Mouse (Mus musculus) CD4-positive helper T cell, adult 2 months (primary cell): ENCODE results near the gene Mpo.

ENCODE experiments used
- DNase-seq: peaks from one replicate; pipeline ENCODE4 v3.0.0-alpha.2; 2012; ENCODE audit warnings: low read depth, missing footprints, low spot score

Gene Mpo

GRCm38 (mm10) chr11:87805448-87805847 lies 12.1 kb downstream of the Mpo start:
- DNase-seq, result peak; percentile 44

GRCm38 (mm10) chr11:87807433-87807832 lies 14.1 kb downstream of the Mpo start:
- no peak for DNase-seq

GRCm38 (mm10) chr11:87808236-87808635 lies 14.9 kb downstream of the Mpo start:
- peak; percentile 77 for DNase-seq

- DNase-seq, result no peak
Measured at GRCm38 (mm10) chr11:87811396-87811795, 18.0 kb downstream of the Mpo start.

- no peak for DNase-seq
Measured at GRCm38 (mm10) chr11:87814831-87815230, 21.4 kb downstream of the Mpo start.

- DNase-seq, result peak; percentile 43
Measured at GRCm38 (mm10) chr11:87816707-87817442, 23.5 kb downstream of the Mpo start.

- DNase-seq, result no peak
Measured at GRCm38 (mm10) chr11:87817443-87817773, 24.0 kb downstream of the Mpo start.

GRCm38 (mm10) chr11:87821502-87821901 lies 28.1 kb downstream of the Mpo start:
- DNase-seq, result no peak

GRCm38 (mm10) chr11:87828239-87828900 lies 35.0 kb downstream of the Mpo start, which contains the start of gene Lpo:
Gene Lpo (minus strand): TSS chr11:87828289.
- no peak for DNase-seq

GRCm38 (mm10) chr11:87840676-87841075 lies 47.3 kb downstream of the Mpo start:
- DNase-seq, result no peak

GRCm38 (mm10) chr11:87841436-87841835 lies 48.1 kb downstream of the Mpo start:
- DNase-seq, result no peak

GRCm38 (mm10) chr11:87846968-87847600 lies 53.7 kb downstream of the Mpo start:
- DNase-seq, result no peak

- no peak for DNase-seq
Measured at GRCm38 (mm10) chr11:87847884-87848283, 54.5 kb downstream of the Mpo start.

GRCm38 (mm10) chr11:87852690-87853596 lies 59.6 kb downstream of the Mpo start, which contains the start of gene Mks1:
Gene Mks1 (plus strand): TSS chr11:87853215.
- peak; percentile 95 for DNase-seq

GRCm38 (mm10) chr11:87853597-87853954 lies 60.2 kb downstream of the Mpo start:
- DNase-seq, result no peak
